Mouse (Mus musculus): ENCODE data around the gene Ctnna2.

DNA sequence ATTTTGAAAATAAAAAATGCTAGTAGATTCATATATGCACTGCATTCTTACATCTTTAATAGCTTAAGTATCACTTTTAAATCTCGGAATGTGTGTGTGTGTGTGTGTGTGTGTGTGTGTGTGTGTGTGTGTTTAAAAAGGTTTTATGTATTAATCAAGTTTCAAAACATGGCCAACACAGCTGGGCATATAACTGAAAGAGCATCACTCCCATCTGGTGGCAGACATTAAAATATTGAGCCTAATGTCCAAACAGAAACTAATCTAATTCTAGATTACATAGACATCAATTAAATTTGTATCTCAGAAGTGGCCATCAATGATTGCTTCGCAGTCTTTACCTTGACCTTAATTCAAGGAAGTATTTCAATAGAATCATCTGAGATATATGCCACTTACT is 140.4 kb downstream of the Ctnna2 start:
- no peak for TF ChIP-seq CTCF (conservative IDR thresholded peaks at IDR 0.05; ENCODE audit: low read length)
- TF ChIP-seq POU5F1 (IDR thresholded peaks at IDR 0.05; ENCODE audit: borderline replicate concordance, low read length): no peak
- no peak for TF ChIP-seq NANOG (IDR thresholded peaks at IDR 0.05; ENCODE audit: borderline replicate concordance, low read length)

Data from E14TG2a.4 (cell line).